Mouse (Mus musculus) thymus, postnatal 14 days (tissue): ENCODE measurements around the gene D130043K22Rik.
A peak's percentile ranks its signal among the peaks of the same experiment; 100 is the strongest.

ENCODE experiments used
- DNase-seq: peaks from one replicate; pipeline ENCODE4 v3.0.0; 2021

D130043K22Rik gene

DNA sequence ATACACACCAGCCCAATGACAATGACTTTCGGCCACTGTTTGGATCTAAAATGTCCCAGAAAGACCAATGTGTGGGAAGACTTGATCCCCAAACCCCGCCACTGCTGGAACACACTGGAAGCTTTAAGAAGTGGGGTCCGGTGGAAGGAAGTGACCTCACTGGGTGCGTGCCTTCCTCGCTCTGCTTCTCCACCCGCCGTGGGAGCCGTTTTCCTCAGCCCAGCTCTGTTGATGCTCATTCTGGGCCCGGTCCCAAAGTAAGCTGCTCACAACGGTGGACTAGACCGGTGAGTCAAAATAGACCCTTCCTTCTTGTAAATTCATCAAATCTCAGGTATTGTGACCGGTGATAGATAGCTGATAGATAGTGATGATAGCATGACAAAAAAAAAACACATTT is 60.5 kb downstream of the D130043K22Rik start:
- DNase-seq = no peak

DNA sequence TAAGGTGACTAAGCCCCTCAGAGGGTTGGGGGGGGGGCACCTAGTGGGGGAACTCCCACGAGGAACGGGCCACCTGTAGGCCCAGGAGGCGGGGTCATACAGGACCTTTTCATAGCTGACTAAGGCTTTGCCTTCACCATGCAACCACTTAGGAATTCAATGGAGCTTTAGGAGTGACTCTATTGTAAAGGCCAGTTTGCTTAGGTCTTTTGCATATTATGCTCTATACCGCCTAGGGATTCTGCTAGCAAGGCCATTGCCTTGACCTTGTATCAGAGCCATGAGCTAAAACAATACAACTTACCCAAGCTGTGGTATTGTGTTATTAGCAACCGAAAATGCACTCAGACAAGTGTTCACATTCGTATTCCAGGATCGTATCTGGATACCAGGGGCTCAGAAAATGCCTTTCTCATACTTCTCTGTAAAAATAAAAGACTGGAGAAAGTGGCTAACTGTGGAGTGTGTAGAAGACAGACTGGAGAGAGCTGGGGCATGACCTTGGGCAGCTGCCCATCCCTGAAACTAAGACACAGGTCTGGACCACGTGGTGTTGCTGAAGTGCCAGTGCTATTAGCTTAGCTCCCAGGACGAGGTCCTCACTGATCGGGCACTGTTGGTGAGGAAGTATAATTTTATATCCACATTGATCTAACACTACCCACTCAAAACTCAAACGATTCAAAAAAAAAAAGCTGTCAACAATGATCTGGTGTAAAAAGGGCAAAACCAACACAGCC is 62.1 kb downstream of the D130043K22Rik start:
- DNase-seq = no peak

DNA sequence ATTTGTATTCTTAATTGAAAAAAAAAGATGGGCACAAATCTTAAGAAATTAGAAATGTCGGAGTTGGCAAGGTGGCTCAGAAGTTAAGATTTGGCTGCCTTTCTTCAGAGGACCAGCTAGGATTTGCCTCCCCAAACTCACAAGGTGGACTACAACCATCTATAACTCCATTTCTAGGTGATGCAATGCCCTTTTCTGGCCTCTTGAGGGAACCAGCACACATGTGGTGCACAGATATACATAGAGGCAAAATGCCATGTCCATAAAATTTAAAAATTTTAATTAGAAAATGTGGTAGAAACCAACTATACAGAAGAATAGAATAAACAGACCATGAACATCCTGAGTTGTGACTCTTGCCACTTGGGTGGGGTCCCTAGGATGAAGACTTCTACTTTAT is 64.2 kb downstream of the D130043K22Rik start:
- DNase-seq = no peak

DNA sequence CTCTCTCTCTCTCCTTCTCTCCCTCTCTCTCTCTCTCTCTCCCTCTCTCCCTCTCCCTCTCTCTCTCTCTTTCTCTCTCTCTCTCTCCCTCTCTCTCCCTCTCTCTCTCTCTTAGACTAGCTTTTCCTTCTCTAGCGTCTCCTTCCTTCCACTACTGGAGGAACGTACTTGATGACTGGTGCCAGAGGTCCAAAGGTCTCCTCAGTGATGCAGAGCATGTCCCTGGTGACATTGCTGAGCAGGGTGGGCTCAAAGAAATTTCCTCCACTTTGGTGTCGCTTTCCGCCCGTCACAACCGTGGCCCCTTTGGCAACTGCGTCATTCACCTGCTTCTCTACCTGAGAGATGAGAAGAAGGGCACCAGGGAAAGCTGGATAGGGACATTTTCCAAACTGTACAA is 68.6 kb downstream of the D130043K22Rik start:
- no peak for DNase-seq

DNA sequence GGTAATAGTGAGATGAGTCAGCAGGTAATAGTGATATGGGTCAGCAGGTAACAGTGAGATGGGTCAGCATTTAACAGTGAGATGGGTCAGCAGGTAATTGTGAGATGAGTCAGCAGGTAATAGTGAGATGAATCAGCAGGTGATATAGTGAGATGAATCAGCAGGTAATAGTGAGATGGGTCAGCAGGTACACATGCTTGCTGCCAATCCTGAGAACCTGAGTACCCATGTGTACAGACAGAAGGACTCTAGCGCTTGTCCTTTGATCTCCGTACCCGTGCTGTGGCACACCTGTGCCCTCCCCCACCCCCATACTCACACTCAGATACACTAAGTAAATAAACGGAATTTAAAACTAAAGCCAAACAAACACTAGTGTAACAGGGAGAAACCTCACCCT is 70.0 kb downstream of the D130043K22Rik start:
- no peak for DNase-seq

DNA sequence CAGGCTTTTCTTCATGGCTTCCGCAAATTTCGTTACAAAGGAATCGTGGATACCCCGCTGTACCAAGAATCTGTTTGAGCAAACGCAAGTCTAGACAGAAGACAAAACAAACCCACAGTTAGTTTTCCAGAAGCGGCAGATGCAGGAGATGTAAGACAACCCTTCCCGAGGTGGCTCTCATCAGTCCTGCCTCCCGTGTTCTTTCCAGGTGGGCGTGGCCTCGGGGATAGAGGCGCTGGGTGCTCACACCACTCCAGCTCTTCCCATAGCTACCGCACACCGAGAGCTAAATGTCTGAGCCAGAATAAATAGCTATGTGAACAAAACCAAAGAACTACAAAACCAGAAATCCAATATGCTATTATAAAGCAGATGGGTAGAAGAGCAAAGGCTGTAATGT is 70.9 kb downstream of the D130043K22Rik start:
- no peak for DNase-seq

DNA sequence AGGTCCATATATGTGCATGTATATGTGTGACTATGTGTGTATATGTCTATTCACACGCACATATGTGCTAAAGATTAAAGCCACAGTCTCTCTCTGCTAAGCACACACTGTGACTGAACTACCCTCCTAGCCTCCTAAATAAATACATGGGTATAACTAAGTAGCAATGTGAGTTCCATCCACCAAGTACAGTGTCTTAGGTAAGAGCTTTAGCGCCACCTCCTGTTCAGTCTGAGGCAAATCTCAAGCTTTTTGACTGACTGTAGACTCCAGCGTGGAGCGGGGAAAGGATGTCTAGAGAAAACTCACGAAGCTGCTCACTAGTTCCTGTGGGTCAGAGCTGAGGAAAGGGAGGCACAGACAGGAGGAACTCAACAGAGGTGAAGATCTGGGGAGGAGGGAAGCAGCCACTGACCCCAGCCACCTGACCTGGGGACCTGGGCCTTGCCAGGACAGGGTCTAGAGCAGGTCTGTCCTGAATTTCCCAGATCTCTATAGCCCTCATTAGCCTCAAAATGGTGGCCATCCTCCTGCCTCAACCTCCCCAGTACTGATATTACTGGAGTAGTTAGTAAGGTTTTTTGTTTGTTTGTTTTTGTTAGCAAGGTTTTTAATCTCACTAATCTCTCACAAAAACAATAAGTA is 75.5 kb downstream of the D130043K22Rik start:
- DNase-seq = peak; percentile 74

DNA sequence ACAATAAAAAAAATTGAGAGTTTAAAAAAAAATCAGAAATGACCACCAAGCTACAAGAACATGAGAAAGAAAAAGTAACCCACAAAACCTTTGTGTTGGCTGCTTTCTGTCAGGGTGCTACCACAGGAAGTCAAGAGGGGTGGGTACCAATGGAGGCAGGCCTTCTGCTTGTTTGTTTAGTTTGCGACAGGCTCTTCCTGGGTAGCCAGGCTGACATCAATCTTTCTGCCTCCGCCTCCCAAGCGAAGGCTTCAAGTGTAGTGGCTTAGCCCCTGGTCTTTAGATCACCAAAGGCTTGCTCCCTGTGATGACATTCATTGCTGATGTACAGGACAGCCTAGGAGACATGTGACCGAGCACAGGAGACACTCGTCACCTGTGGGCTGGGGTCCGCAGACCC is 76.3 kb downstream of the D130043K22Rik start:
- peak; percentile 37 for DNase-seq

DNA sequence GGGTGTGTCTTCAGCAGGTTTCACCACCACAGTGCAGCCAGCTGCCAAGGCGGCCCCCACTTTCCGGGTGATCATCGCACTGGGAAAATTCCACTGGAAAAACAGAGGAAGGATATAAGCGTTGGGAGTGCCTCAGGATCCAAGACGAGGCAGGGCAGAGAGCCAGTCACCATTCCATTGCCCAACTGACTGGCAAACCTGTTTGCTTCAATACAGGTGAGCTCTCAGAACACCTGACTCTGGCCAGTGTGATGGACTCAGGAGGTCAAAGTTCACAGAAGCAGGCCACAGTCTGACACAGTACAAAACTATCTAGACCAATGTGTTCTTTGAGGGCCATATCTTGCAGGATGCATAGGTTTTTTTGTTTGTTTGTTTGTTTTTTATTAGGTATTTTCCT is 79.1 kb downstream of the D130043K22Rik start:
- no peak for DNase-seq

DNA sequence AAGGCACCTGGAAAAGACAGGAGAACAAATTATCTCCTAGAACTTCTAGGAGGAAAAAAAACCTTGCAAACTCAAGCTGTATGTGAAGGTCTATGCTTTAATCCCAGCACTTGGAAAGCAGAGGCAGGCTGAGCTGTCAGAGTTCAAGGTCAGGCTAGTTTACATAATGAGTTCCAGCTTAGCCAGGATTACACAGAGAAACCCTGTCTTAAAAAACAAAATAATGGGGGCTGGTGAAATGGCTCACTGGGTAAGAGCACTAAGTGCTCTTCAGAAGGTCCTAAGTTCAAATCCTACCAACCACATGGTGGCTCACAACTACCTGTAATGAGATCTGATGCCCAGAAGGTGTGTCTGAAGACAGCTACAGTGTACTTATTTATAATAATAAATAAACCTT is 85.7 kb downstream of the D130043K22Rik start:
- DNase-seq = no peak

DNA sequence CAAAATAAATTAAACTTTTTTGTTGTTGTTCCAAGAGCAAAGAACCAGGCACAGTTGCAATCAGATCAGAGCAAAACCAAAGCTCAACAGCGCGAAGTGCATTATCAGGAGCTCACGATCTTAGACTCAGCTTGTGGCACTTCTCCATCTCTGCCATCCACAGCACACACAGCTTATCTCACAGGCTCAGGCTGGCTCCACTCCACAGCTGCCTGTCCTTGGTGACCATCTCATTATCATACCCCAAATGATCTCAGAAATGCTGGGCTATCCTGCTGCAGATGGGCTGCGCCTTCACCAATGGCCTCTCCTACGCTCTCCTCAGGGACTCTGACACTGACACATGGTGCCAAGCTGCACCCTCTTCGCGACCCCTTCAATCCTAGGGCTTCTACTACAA is 88.3 kb downstream of the D130043K22Rik start:
- DNase-seq = no peak

DNA sequence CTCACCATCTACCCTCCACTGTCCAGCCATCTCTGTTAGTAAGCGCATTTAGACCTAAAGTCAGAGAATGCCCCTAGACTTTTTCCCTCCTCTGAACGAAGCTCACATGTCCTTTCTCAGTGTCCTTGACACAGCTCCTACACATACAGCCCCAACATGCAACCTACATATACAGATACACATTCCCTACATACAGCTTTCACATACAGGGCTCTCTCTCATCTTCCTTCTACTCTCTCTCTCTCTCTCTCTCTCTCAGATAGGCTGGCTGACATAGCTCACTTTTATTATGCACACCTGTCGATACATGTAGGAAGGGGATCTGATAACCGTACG is 91.8 kb downstream of the D130043K22Rik start:
- no peak for DNase-seq

DNA sequence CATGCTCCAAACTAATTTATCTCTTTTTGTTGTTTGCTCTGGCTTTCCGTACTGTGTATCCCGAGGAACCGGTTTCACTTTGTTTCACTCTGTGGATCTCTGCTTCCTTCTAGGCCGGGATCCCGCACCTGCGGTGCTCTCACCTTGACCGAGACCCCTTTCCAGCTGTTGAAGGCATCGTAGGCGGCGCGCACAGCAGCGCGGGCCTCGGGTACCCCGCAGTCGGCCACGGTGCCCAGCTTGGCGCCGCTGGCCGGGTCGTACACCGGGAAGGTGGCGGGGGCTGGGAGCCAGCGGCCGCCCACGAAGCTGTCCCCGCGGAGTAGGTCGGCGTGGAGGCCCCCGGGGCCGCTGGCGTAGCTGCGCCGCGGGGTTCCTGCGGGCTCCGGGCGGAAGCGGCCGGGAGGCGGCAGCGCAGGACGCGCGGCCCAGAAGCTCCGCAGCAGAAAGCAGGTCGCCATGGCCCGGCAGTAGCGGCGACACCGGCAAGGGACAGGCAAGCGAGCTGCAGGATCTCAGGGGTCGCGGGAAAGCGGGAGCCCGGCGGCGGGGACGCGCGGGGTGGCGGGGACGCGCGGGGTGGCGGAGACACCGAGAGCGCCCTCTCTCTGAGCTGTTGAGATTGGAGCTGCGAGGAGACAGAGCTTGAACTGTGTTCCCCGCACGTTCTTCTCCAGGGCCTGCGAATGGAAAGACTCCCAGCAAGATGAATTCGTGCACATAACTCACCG is 92.3 kb downstream of the D130043K22Rik start, which contains the start of gene Aldh5a1:
Aldh5a1 (minus strand) TSS at position 554 of the 731 bp plus-strand sequence.
- peak; percentile 67 for DNase-seq

DNA sequence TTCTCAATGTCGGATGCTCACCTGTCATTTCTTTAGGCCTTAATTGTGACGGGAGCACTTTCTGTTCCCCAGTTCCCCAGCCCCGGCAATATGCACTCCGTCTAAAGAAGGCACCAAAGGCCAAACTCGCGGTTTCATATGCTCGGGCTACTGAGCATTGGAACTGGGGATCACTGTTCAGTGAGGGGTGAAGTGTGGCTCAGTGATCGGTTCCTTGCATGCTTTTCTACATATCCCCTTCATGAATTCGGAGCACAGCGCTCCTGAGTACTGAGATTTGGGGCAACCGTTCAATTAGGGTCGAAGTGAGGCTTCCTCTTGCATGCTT is 92.9 kb downstream of the D130043K22Rik start:
- DNase-seq = no peak

DNA sequence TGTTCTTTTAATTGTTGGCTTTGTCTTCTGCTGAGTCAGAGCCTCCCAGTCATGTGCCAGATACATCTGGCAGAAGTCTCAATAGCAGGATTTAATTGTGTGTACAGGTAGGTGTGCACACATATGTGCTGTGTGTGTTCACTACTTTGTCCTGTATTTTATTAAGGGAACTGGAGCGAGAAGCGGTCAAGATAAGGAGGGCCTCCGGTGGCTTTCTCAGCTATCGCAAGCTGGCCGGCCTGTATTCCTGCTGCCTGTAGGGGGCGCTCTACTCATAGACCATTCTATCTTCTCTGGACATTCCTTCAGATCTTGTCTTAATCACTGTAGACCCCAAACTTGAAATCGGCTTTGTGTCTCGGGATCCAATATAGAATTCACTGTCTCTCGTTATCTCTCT is 93.7 kb downstream of the D130043K22Rik start:
- peak; percentile 65 for DNase-seq

DNA sequence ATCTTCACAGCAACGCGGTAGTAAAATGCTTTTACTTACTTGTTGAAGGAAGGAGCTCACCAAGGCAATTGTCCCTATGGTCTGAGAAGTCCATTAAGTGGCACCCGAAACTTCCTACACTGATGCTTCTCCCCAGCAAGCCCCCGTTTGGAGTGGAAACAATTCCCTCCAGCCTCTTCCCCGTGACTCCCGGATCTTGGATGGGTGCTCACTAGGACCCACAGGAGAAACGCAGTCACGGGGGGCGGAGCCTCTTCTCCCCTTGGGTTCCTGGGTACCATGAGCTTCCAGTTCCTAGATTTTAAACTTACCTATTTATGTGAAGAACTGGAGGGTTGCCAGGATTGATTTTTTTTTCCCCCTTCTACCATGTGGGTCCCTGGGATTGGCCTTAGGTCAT is 94.5 kb downstream of the D130043K22Rik start:
- no peak for DNase-seq

DNA sequence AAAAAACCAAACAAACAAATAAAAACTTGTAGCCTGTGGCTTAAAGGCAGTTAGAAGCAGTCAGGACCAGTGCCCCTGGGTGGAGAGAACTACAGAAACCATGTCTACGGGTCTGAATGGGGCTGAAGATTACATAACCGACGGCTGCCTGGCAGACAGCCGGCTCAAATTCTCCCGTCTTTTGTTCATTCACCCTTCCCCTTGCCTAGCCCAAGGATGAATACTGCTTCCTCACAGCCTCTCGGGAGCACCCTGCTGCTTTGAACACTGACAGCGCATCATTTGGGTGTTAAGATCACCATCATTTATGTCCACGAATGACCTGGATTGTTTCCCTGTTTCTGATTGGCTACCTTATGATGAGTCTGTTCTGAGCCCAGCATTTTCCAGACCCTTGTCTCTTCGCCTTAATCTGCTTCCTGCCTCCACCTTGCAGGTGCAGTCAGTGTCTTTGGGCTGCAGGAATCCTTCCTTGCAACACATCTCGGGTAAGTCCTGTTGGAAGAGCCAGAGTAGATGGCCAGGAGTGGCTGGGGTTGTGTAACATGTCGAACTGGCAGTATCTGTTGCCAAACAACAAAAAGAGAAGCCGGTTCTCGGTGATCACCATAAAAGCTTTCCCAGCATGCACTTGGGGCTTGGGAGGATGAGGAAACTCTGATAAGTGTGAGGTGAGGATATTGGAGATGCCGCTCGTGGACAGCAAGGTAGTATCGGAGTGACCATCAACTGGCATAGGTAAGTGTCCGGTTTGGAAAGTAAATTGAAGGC is 97.8 kb downstream of the D130043K22Rik start, which contains the start of gene Gpld1:
Gpld1 (plus strand) TSS at position 641 of the 771 bp plus-strand sequence.
- no peak for DNase-seq

DNA sequence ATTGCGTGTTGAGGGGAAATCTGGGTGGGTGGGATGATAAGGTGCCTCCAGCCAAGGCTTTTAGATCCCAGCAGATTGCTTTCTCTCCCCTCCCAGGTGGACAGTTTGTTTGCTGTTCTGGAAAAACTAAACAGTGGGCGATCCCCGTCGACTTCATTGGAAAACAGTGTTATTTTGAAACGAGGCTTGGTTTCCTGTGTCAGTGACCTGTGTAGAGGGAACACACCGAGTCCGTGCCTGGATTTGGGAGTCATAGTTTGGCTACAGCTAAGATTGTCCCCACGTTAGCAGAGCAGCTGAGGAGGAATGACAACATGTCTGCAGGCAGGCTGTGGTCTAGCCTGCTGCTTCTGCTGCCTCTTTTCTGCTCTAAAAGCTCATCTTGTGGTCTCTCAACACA is 98.4 kb downstream of the D130043K22Rik start:
- no peak for DNase-seq

DNA sequence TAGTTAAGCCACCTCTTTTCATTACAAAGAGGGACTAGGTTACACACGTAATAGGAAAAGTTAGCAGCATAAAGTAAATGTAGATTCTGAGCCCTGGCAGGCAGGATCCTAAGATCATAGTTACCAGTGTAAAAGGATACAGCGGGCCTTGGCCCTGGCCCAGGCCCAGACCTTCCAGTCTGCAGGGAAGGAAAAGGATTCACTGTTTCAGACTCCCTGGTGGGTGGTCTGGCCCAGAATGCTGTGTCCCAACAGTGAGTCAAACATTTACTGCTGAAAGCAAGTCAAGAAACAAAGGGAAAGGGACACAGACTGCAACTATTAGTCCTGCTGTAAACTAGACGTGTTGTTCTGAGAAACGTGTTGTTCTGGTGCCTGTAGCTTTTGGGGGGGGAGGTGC is 100.6 kb downstream of the D130043K22Rik start:
- DNase-seq = no peak

DNA sequence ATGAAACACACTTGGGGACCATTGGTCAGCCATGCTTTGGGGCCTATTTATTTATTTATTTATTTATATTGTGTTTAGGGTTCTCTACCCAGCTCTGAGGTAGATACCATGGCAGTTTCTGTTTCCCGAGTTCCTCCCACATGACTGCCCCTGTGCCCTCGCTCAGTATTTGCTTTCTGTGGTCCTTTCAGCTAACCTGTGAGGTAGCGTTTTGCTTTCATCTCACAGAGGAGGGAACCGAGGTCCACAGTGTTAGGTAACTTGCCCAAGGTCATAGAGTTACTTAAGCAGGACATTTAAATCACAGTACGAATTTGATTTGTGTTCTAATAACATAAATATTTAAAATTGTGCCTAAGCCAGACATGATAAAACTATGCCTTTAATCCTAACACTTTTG is 102.2 kb downstream of the D130043K22Rik start:
- no peak for DNase-seq

DNA sequence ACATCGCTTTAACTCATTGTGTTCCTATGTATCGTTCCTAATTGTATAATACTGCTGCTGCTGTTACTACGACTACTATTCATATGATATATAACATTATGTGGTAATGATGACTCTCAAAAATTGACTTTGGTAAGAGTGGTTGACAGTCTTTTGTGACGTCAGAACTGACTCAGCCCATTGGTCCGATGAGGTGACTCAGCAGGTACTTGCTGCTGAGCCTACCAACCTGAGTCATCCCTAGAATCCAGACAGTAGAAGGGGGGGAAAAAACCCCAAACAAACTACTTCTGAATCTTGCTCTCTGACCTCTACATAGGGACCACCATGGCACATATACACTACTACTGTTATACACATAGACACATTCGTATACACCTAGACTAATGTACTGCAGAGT is 103.9 kb downstream of the D130043K22Rik start:
- no peak for DNase-seq
